Mouse (Mus musculus) spleen, adult 2 months (tissue): ENCODE data around the gene Tnpo2.

ENCODE experiments used
- CTCF ChIP-seq: fragments of 200-500 bp; IDR thresholded peaks from 2 replicates; pipeline ENCODE4 v1.5.1; 2011; ENCODE audit warnings: mild to moderate bottlenecking, inconsistent platforms; ENCODE audit not compliant: insufficient read depth, insufficient read length, insufficient replicate concordance; ENCODE audit errors: extremely low read depth
- POLR2A ChIP-seq: fragments of 200-500 bp; IDR thresholded peaks from 2 replicates; pipeline ENCODE4 v1.6.1; 2011; ENCODE audit warnings: low read depth, low read length, inconsistent platforms

GRCm38 (mm10) chr8:85014431-85014830 is 22.3 kb upstream of the Tnpo2 start, which contains the start of gene Best2:
- no peak for TF ChIP-seq POLR2A
- TF ChIP-seq CTCF = no peak
